Mouse (Mus musculus): ENCODE results near the gene Car9.

Gene Car9

GRCm38 (mm10) chr4:43493846-43494240, 12.9 kb upstream of the Car9 start:
- DNase-seq (ENCODE audit: low spot score): no peak

GRCm38 (mm10) chr4:43496587-43496986, 10.2 kb upstream of the Car9 start:
- no peak for DNase-seq (ENCODE audit: low spot score)

- DNase-seq (ENCODE audit: low spot score): no peak
Measured at GRCm38 (mm10) chr4:43497405-43497804, 9.4 kb upstream of the Car9 start.

GRCm38 (mm10) chr4:43497946-43498345, 8.8 kb upstream of the Car9 start:
- DNase-seq (ENCODE audit: low spot score): no peak

GRCm38 (mm10) chr4:43498983-43499382, 7.8 kb upstream of the Car9 start:
- no peak for DNase-seq (ENCODE audit: low spot score)

- peak; percentile 67 for DNase-seq (ENCODE audit: low spot score)
Measured at GRCm38 (mm10) chr4:43499407-43500333, 7.1 kb upstream of the Car9 start, which contains the start of gene Arhgef39. Gene Arhgef39, minus strand, starts transcription at chr4:43499695.

GRCm38 (mm10) chr4:43503041-43503440, 3.7 kb upstream of the Car9 start:
- no peak for DNase-seq (ENCODE audit: low spot score)

GRCm38 (mm10) chr4:43503506-43503905, 3.3 kb upstream of the Car9 start:
- no peak for DNase-seq (ENCODE audit: low spot score)

- no peak for DNase-seq (ENCODE audit: low spot score)
Measured at GRCm38 (mm10) chr4:43504269-43504668, 2.5 kb upstream of the Car9 start.

GRCm38 (mm10) chr4:43506074-43506473, 692 bp upstream of the Car9 start:
- no peak for DNase-seq (ENCODE audit: low spot score)

GRCm38 (mm10) chr4:43507938-43508665, 1.3 kb downstream of the Car9 start:
- no peak for DNase-seq (ENCODE audit: low spot score)

GRCm38 (mm10) chr4:43508666-43508997, 1.9 kb downstream of the Car9 start:
- DNase-seq (ENCODE audit: low spot score): no peak

- no peak for DNase-seq (ENCODE audit: low spot score)
Measured at GRCm38 (mm10) chr4:43509109-43509508, 2.3 kb downstream of the Car9 start.

- no peak for DNase-seq (ENCODE audit: low spot score)
Measured at GRCm38 (mm10) chr4:43511675-43512454, 5.1 kb downstream of the Car9 start.

GRCm38 (mm10) chr4:43512653-43513052, 5.9 kb downstream of the Car9 start:
- no peak for DNase-seq (ENCODE audit: low spot score)

- no peak for DNase-seq (ENCODE audit: low spot score)
Measured at GRCm38 (mm10) chr4:43513300-43513699, 6.5 kb downstream of the Car9 start.

GRCm38 (mm10) chr4:43513791-43514190, 7.0 kb downstream of the Car9 start:
- DNase-seq (ENCODE audit: low spot score): no peak

- DNase-seq (ENCODE audit: low spot score): no peak
Measured at GRCm38 (mm10) chr4:43515764-43516708, 9.3 kb downstream of the Car9 start.

GRCm38 (mm10) chr4:43519551-43519950, 12.8 kb downstream of the Car9 start:
- DNase-seq (ENCODE audit: low spot score): no peak

- DNase-seq (ENCODE audit: low spot score): peak; percentile 89
Measured at GRCm38 (mm10) chr4:43519956-43520355, 13.2 kb downstream of the Car9 start.

- DNase-seq (ENCODE audit: low spot score): no peak
Measured at GRCm38 (mm10) chr4:43527880-43528279, 21.1 kb downstream of the Car9 start.
